Mouse (Mus musculus) A20 (cell line): ENCODE data around the gene Gphn.

Experiments
- DNase-seq: peaks from one replicate; pipeline ENCODE4 v3.0.0-alpha.2; 2011; ENCODE audit warnings: low read depth, low spot score

Gphn gene

DNA sequence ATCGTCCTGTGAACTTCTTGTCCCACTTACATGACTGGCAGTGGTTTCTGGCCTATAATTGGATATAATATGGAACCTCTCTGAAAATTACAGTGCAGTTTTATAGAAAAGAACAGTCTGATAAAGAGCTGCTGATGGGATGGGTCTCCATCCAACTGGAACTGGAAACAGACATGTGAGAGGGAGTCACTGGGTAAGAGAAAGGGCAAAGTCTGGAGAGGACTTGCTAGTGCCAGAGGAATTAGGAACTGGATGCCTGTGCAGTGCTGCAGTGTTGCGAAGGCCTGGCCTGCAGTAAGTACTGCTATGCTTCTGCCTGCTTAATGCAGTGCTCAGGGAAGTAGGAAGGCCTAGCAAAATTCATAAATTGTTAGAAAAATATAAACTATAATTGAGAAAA lies 467.1 kb downstream of the Gphn start:
- no peak for DNase-seq

DNA sequence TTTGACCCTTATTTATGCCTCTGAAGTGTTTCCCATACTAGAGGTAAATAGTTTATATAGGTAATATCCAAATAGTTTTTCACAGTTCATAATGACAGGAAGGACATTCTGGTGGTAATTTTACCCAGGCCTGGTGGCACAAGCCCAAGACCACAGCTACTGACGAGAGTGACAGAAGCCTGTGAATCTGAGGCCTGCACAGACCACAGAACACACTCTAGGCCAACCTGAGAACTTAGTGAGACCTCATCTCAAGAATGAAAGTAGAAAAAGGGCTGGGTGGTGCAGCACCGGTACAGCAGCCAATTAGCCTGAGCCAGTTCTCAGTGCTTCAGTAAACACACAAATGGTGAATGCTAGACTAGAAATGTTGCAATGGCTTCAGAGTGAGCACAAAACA lies 491.6 kb downstream of the Gphn start:
- no peak for DNase-seq

DNA sequence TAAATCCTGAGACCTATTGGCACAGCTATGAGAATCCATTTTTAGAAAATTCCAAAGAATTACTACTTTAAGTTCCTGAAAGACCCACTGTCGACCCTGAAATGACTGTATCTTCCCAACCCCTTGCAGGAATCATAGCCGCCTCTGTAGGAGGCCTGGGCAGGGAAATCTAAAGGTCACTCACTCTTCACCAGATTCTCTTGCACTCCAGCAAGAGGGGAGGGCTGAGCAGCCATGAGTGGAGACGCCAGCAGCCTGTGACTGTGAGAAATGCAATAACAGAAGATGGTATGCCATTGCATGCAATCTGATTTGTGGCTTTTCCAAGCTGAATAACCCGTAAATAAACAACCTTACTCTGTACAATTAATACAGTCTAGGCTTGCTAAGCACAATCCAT lies 501.5 kb downstream of the Gphn start:
- no peak for DNase-seq
